Mouse (Mus musculus) embryo, embryonic 10 days (tissue): Measurements from ENCODE around the gene Pom121.
A peak's percentile ranks its signal among the peaks of the same experiment; 100 is the strongest.
"Not testable (repeated sequence)": the region's sequence is repeated elsewhere in the genome, so short reads cannot be mapped to it uniquely, and the experiment has no call there.

Source experiments
- DNase-seq: peaks from one replicate; pipeline ENCODE4 v3.0.0-alpha.2; 2015; ENCODE audit warnings: low spot score

Gene Pom121

DNA sequence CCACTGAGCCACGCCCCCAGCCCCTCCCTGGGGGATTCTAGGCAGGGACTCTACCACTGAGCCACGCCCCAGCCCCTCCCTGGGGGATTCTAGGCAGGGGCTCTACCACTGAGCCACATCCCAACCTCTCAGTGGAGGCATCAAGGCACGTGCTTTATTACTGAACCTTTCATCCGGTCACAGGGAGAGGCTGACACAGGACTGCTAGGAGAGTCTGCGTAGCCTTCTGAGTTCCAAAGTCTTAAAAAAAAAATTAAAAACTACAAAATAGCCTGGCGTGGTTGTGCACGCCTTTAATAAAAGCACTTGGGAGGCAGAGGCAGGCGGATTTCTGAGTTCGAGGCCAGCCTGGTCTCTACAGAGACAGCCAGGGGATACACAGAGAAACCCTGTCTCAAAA, 25.1 kb downstream of the Pom121 start:
- not testable (repeated sequence) for DNase-seq

DNA sequence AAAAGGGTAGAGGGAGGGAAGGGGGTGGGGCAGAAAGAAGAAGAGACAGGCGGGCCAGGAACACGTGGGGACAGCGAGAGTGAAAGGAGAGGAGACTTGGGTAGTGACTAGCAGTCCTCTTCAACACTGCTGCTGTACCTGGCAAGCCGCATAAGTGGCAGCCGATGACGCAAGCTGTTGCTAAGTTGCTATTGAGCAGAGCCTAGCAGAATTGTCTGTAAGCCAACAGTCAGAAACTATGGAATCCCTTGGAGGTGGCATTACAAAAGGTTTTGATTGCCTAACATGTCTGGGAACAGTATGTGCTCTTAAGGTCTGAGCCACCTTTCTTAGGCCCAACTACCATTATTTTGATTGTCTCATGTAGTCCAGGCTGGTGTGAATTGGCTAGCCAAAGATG, 26.0 kb downstream of the Pom121 start:
- DNase-seq: no peak

DNA sequence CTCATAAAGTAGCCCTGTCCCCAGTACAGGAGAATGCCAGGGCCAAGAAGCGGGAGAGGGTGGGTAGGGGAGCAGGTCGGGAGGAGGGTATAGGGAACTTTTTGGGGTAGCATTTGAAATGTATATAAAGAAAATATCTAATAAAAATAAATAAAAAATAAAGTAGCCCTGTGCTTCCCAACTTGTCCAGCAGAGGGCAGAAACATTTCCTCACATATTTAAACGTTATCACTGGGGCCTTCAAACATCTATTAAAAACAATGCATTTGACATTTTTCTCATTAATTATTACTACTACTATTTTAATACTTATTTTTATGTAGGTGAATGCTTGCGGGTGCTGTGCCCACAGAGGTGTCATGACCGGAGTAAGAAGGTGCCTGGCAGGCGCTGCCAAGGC, 26.5 kb downstream of the Pom121 start:
- DNase-seq: no peak

DNA sequence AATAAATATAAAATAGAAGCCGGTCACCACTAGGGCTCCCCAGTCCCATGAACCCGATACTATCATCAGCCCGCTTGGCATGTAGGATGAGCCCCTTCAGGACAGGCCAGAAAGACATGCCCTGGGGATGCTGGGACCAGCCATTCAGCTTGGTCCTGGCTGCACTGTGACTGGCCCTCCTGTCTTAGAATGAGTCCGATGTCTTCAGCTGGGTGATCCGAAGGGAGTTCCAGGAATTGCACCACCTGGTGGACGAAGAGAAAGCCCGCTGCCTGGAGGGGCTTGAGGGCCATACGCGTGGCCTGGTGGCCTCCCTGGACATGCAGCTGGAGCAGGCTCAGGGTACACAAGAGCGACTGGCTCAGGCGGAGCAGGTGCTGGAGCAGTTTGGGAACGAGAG, 30.8 kb downstream of the Pom121 start:
- peak; percentile 85 for DNase-seq

DNA sequence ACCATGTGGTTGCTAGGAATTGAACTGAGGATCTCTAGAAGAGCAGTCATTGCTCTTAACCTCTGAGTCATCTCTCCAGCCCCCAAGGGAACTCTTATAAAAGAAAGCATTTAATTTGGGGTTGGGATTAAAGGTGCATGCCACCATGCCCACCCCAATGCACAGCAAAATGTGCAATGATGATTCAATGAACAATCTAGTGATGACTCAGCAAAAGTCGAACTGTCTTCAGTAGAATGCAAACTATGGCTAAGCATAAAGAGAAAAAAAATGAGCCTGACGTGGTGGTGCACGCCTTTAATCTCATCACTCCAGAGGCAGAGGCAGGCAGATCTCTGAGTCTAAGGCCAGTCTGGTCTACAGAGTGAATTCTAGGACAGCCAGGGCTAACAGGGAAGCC, 31.8 kb downstream of the Pom121 start:
- no peak for DNase-seq

DNA sequence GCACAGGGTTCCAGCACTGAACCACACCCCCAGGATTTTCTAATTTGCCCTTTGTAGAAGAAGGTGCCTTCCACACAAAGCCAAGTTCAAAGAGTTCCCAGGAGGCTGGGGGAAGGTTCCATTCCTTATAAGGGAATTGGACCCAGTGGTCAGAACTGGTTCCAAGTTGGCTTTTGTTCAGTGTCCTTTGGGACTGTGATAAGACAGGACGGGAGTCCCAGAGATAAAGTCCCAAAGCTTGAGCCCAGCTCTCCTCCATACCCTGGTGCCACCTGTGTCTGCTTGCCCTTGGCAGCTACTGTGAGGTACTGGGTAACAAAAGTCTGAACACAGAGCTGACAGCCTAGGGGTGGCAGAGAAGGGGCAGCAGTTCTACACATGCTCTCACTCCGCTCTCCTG, 34.6 kb downstream of the Pom121 start:
- no peak for DNase-seq

DNA sequence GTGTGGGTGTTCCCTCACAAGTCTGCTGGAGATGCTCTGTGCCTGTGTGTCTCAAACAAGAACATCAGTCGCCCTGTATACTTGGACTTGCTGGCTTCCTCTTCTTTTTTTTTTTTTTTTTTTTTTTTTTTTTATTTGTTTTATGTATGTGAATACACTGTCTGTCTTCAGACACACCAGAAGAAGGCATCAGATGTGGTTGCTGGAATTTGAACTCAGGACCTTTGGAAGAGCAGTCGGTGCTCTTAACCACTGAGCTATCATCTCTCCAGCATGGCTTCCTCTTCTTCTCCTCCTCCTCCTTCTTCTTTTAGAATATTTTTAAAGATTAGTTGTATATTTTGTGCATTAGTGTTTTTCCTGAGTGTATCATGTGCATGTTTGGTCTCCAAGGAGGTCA, 36.8 kb downstream of the Pom121 start:
- DNase-seq: no peak

DNA sequence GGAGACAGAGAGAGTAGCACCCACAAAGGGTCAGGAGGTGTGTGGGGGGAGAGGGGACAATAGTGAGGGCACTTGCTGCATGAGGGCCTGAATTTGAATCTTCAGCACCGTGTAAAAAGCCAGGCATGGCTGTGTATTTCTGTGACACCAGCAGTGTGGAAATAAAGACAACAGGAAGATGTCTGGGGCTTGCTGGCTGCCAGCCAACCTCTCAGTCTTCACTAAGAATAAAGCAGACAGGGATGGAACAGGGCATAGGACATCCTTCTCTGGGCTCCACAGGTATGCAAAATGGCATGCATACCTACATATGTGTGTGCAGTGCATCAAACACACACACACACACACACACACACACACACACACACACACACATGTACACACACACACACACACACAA, 38.3 kb downstream of the Pom121 start:
- no peak for DNase-seq

DNA sequence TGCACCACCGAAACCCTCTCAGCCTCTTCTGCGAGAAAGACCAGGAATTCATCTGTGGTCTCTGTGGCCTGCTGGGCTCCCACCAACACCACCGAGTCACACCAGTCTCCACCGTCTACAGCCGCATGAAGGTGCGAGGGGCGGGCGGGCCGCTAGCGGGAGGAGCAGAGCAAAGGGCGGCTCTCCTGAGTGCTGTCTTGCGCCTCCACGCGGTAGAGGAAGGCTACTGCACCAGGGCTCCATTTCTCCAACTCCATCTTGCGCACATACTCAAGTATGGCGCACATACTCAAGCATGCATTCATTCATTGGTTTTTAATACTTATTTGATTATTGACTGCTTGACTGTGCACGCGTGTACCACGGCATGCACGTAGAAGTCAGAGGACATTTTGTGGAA, 40.8 kb downstream of the Pom121 start:
- DNase-seq: peak; percentile 61

DNA sequence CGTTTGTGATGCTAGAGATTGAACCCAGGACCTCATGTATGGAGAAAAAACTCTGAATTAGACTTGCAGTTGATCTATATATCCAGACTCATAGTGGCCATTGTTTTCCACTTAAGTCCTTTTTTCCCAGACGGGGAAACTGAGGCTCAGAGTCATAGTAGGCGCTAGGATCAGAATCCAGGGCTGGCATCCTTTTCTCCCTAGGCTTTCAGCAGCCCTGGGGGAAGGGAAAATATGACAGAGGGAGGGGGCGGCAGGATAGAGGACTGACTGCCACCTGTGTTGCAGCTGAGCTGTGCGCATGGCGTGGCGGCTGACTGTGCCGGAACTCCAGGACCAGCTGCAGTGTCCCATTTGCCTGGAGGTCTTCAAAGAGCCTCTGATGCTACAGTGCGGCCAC, 41.4 kb downstream of the Pom121 start, which contains the start of gene Trim50:
Trim50 (plus strand) TSS at position 301 of the 400 bp plus-strand sequence.
- DNase-seq: no peak

DNA sequence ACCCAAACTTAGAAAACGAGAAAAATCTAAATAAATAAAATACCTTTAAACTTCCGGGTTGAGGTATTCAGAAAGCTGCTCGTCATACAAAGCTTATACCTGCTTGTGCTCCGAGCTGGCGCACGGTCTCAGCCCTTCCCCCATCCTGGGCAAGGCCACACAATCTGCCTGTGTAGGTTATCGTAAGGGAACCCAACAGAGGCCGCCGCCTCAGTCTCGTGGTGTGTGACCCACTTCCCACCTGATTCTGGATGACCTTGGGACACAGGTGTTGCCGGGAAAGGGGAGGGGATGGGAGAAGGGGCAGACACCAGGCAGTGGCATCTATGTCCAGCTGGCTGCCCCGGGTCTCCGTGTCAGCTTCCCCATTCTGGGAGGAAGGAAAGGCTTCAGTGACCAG, 42.7 kb downstream of the Pom121 start:
- DNase-seq: no peak

DNA sequence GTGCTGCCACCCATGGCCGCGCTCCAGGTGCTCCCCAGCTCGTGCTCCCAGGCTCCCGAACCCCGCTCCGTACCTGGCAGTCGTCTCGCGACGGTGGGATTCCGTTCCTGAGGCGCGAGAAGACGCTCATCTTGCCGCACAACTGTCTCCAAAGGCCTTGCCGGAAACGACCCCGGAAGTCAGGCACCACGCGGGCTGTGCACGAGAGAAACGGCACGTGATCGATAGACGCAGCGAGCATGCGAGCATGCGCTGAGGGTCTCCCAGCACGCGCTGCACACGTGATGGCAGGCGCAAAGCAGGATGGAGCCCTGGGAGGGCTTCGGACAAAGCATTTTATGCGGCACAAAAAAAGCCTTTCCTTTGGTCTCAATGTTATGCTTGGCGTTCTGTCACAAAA, 44.5 kb downstream of the Pom121 start, which contains the start of gene Fkbp6:
Fkbp6 (minus strand) TSS at position 183 of the 400 bp plus-strand sequence.
- no peak for DNase-seq

DNA sequence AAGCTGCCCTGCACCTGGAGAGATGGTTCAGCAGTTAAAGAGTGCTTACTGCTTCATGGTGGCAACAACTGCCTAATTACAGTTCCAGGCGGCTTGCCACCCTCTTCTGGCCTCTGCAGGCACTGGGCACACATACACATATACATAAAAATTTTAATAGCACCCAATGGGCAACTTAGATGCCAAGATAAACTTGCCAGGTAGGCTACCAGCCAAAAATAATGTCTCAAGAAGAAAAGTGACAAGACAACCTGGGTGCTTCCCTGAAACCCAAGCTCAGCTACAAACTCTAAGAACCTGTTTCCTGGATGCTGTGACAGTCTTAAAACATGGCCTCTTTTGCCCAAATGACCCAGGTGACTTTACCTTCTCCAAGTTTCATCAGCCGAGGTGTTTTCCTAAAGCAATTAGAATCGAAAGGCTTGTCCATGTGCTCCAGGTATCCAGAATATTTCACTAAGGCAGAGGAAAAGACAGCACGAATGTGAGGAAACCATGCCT, 46.8 kb downstream of the Pom121 start:
- DNase-seq: no peak

DNA sequence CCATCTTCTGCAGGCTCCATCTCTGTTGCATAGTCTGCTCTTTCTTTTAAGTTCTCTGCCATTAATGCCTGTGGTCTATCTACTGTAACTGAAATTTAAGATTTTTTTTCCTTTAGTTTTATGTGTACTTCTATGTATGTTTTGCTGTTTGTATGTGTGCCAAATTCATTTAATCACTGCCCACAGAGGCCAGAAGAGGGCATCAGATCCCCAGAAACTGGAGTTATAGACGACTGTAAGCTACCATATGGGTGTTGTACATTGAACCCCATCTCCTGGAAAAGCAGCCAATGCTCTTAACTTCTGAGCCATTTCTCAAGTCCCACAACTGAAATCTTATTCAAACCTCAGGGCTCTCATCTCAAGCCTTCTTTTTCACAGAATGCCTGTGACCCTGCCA, 47.9 kb downstream of the Pom121 start:
- no peak for DNase-seq

DNA sequence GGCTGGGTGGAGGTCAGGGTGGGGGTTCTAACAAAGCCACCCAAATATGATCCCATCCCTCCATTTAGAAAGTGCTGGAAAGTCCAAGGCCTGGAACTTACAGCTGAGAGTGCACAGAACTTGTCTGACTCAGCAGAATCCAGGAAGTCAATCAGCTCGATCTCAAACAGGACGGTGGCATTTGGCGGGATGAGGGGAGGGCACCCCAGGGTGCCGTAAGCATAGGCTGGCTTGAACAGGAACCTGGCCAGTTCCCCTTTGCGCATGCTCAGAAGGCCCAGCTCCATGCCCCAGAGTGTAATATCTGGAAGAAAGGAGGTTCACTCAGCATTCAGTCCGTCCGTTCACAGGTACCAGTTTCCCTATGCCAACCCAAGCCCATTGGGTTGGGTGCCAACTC, 48.4 kb downstream of the Pom121 start:
- no peak for DNase-seq

DNA sequence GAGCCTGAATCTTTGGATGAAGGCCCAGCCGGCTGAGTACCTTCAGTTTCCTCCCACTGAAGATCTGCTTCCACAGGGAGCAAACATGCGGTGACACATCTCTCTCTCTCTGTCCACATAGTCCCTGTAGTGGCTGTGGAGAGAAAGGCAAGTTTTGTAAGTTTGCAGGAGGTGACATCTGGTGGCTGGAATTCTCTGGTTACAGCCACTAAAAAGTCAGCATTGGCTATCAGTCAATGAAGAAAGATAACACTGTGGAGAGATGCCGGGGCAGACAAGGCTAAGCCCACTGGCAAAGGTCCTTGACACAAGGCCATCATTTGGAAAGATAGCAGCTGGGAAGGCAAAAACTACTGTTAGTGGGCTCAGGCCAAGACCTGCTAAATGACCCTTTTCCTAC, 56.8 kb downstream of the Pom121 start:
- DNase-seq: no peak

DNA sequence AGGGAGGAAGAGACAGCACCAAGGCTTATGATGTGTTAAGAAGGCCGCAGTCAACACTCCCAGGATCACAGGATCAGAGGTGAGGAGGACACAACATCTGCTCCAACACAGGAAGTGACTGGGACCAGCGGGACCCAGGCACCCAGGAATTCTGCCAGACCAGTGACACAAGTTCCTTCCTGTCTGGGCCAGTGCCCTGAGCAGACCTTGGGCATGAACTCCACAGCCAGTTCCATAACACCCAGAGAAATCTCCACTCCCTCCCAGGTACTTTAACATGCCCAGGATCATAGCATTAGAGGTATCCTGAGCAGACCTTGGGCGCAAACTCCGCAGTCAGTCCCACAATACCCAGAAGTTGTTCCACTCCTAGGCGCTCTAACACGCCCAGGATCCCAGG, 63.2 kb downstream of the Pom121 start:
- no peak for DNase-seq

DNA sequence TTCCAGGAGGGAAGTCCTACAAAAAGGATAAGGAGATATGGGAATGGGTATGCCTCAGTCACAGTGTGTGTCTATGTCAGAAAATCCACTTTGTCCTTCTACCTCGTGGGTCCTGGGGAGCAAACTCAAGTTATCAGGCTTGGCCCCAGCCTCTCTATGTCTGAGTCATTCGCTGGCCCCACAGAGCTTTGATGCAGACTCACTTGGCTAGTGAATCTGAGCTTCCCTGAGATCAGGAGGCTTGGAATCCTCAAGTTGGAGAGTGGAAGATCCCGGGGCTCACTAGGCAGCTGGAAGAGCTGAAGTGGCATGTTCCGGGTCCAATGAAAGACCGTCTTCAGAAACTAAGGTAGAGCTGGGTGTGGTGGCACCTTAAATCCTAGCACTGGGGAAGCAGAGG, 64.1 kb downstream of the Pom121 start:
- no peak for DNase-seq

DNA sequence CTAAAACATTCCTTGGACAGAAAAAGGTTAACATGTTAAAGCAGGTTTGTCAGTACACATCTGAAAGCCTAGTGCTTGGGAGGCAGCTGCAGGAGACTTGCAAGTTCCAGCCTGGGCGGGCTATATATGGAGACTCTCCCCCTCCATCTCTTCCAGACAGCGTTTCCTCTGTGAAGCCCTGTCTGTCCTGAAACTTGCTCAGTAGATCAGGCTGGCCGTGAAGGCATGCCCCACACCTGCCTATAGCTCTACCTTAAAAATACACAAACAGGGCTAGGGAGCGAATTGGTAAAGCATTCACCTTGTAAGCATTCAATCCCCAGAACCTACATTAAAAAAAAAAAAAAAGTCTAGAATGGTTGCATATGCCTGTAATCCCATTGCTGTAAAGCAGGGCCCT, 64.9 kb downstream of the Pom121 start:
- no peak for DNase-seq
